Mouse (Mus musculus): ENCODE data around the gene Olfr218.
"Not testable (repeated sequence)": the region's sequence is repeated elsewhere in the genome, so short reads cannot be mapped to it uniquely, and the experiment has no call there.

Olfr218 gene

DNA sequence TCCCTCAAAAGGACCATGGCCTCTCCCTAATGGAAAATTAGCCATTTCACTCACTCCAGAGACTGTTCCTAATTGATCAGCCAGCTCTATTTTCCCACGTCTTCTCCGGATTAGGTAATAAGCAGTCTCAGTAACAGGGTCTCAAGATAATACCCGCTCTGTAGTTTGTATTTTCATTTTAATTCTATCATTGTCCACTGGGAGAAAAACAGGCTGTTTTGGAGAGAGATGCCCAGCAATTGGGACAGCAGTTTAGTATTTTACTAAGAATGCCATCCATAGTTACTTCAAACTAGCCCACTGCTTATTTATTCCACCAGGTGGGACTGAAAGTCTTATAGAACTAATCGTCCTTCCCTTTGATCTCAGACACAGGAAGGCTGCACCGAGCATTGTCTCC lies at the start of gene Olfr218:
TSS of gene Olfr218 (plus strand) at position 301 of the 400 bp plus-strand sequence.
- no peak for DNase-seq (ENCODE audit: low spot score)

DNA sequence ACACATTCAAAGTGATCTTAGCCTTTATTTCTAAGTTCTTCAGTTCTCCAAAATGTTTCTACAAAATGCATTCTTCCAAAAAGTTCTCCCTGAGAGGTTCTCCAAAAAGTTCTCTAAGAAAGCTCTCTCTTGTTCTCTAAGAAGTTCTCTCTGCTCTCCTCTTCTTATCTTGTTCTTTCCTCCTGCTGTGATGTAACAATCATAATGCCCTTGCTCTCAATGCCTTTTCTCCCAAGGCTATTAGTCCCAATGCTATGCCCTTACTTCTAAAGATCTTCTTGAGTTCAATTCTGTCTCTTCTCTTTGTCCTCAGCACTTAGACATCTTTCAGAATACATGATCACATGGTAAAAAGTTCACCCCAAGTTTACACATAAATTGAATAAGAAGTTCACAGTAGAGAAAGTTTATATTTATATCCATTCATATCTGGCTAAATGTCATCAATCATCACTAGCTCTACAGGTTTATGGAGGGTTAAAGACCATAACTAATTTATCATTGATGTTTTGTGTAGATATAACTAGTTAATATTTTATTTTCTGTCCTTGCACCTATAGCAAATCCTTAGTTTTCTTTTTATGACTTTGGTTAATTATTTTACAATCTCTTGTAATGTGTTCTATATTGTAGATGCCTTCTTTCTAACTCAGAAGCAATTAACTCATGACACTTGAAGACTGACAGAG lies 23.3 kb upstream of the Olfr218 start:
- no peak for DNase-seq (ENCODE audit: low spot score)

- no peak for DNase-seq (ENCODE audit: low spot score)
Observed at GRCm38 (mm10) chr1:173190540-173190939, 7.1 kb upstream of the Olfr218 start, which contains the start of gene Olfr1406. TSS of gene Olfr1406 (minus strand) at chr1:173190640.

GRCm38 (mm10) chr1:173192059-173192458 lies 5.5 kb upstream of the Olfr218 start:
- no peak for DNase-seq (ENCODE audit: low spot score)

DNA sequence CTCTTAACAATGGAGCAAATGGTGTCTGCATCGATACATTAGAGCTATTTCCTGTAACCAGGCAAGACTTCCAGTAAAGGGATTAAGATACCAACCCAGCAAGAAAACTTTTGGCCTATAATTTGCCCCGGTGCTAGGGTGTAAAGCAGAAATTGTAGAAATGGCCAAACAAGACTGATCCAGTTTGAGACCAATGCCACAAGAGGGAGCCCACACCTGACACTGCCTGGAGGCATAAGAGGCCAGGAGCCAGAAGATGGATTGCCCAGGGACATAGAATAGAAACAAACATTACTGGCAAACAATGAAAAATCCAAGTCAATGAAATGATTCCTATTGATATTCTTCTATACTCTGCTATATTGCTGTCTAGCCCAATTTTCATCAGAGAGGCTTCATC lies 1.2 kb upstream of the Olfr218 start:
- no peak for DNase-seq (ENCODE audit: low spot score)

DNA sequence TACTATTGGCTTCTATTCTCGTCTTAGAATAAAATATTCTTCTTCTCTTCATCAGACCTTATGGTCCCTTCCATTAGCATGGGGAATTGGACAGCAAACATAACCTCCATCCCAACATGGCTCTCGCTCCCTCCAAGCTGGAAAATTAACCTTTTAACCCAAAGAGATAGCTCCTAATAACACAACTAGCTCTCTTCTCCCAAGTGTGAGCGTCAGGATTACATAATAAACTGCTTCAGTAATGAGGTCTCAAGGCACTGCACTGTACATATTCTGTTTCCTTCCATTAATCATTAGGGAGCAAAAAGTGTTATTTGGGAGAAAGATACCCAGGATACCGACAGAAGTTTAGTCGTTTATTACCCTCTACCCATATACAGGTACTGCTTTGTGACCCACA lies 14.5 kb downstream of the Olfr218 start, which contains the start of gene Olfr1404:
TSS of gene Olfr1404 (plus strand) at position 301 of the 400 bp plus-strand sequence.
- DNase-seq (ENCODE audit: low spot score), result no peak

DNA sequence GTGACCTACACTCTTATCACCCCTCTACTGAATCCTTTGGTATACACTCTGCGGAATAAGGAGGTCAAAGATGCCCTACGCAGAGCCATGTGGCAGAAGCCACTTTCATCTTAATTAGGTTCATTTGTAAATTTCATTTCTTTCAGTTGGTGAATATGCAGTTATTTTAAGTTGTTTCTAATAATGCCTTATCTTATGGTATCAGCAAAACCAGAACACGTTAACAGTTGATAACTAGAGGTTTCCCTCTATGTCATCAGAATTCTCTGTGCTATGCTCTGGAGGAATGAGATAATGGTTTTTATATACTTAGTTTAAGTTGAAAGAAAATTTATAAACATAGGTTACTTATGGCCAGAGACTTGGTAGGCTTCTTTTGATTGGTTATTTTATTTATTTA lies 18.9 kb downstream of the Olfr218 start:
- DNase-seq (ENCODE audit: low spot score), result no peak

- DNase-seq (ENCODE audit: low spot score), result no peak
Observed at GRCm38 (mm10) chr1:173227081-173227480, 29.5 kb downstream of the Olfr218 start, which contains the start of gene Fcer1a. TSS of gene Fcer1a (minus strand) at chr1:173227214.

DNA sequence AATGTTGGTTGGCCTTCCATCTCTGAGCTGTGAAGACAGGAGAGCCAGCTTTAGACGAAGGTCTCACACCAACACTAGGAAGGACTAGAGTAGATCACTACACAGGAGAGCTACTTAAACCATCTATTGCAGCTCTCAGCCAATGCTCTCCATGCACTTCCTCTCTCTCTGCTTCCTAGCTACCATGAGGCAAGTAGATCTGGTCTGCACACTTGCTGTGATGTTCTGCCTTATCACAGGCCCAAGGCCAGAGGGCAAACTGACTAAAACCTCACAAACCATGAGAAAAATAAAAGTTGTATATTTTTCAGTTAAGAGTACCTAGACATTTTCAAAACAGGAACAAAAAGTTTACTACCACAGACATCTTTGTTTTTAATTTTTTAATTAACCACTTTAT lies 39.4 kb downstream of the Olfr218 start:
- not testable (repeated sequence) for DNase-seq (ENCODE audit: low spot score)

DNA sequence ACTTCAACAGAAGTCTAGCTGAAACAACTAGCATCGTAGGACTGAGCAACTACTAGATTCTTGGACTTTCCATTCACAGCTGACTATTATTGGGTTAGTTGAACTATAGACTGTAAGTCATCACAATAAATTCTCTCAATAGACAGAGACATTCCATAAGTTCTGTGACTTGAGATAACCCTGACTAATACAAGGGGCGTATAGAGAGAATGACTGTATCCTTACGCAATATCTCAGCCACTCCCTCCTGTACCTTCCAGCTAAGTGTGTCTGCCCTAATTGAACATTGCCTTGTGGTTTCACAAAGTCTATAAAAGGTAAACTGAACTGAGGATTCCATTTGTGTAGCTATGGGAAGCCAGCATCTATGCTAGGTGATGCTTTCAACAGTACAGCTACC lies 52.3 kb downstream of the Olfr218 start:
- DNase-seq (ENCODE audit: low spot score), result no peak

Measured in T-cell, adult 2 months (primary cell).